Mouse (Mus musculus) spleen, adult 2 months (tissue): ENCODE results near the gene Pxdn. TPM values are rescaled to one million over a fixed set of nuclear protein-coding genes. Genes with fewer than 3 reads are reported as not detected.

Source experiments
- DNase-seq, 2 experiments: peaks; one replicate each; pipeline versions ENCODE4 v3.0.0 to v3.0.0-alpha.2; 2012 to 2021; ENCODE audit warnings: low spot score in 2 of 2, low read depth in 1 of 2
- H3K27ac ChIP-seq: fragments of 200-500 bp; 2 replicates; pipeline ENCODE4 v1.5.1; 2012; ENCODE audit warnings: low read length, inconsistent platforms; ENCODE audit not compliant: insufficient read depth
- H3K27me3 ChIP-seq: fragments of 200-500 bp; 2 replicates; pipeline ENCODE4 v1.6.1; 2012; ENCODE audit warnings: mild to moderate bottlenecking, moderate library complexity, low read length, inconsistent platforms; ENCODE audit not compliant: control insufficient read depth, insufficient read depth
- H3K36me3 ChIP-seq: fragments of 200-500 bp; 2 replicates; pipeline ENCODE4 v1.6.1; 2012; ENCODE audit warnings: mild to moderate bottlenecking, low read length, inconsistent platforms; ENCODE audit not compliant: control insufficient read depth, insufficient read depth
- H3K4me1 ChIP-seq: fragments of 200-500 bp; 2 replicates; pipeline ENCODE4 v1.6.1; 2011; ENCODE audit warnings: inconsistent platforms; ENCODE audit not compliant: control insufficient read depth, insufficient read depth, insufficient read length
- H3K4me3 ChIP-seq: fragments of 200-500 bp; 2 replicates; pipeline ENCODE4 v1.5.1; 2011; ENCODE audit warnings: mild to moderate bottlenecking, inconsistent platforms; ENCODE audit not compliant: insufficient read depth, insufficient read length; ENCODE audit errors: extremely low read depth
- CTCF ChIP-seq: fragments of 200-500 bp; IDR thresholded peaks from 2 replicates; pipeline ENCODE4 v1.5.1; 2011; ENCODE audit warnings: mild to moderate bottlenecking, inconsistent platforms; ENCODE audit not compliant: insufficient read depth, insufficient read length, insufficient replicate concordance; ENCODE audit errors: extremely low read depth
- POLR2A ChIP-seq: fragments of 200-500 bp; IDR thresholded peaks from 2 replicates; pipeline ENCODE4 v1.6.1; 2011; ENCODE audit warnings: low read depth, low read length, inconsistent platforms
- WGBS: fragments of 180-500 bp; shearing (Covaris S2); methylation state at CpG from one replicate; pipeline ENCODE4 v1.1.7; 2018; 5-methylcytosine and 5-hydroxymethylcytosine counted together
- polyA plus RNA-seq: library from polyadenylated mRNA; depleted of rRNA; stranded (reverse); fragments of >200 nt; gene quantifications from 2 replicates; pipeline ENCODE4 v1.2.3, GENCODE M21; 2012; rRNA removed

Pxdn gene
- polyA plus RNA-seq, 1 experiment = 3.5 TPM

- Histone ChIP-seq H3K27me3 (no peaks in the 10 kb centered on the region), H3K27ac (no peak overlapping the region), H3K4me3 (no peak overlapping the region), H3K4me1 (no peaks in the 10 kb centered on the region), H3K36me3 (no peaks in the 10 kb centered on the region)
- TF ChIP-seq CTCF (no peak), POLR2A (no peak)
- no peak for DNase-seq
- WGBS = 22% methylated on average over 4 of the region's 4 CpGs
These were observed 112.8 kb downstream of the Pxdn start for GRCm38 (mm10) chr12:30050235-30050634.

DNA sequence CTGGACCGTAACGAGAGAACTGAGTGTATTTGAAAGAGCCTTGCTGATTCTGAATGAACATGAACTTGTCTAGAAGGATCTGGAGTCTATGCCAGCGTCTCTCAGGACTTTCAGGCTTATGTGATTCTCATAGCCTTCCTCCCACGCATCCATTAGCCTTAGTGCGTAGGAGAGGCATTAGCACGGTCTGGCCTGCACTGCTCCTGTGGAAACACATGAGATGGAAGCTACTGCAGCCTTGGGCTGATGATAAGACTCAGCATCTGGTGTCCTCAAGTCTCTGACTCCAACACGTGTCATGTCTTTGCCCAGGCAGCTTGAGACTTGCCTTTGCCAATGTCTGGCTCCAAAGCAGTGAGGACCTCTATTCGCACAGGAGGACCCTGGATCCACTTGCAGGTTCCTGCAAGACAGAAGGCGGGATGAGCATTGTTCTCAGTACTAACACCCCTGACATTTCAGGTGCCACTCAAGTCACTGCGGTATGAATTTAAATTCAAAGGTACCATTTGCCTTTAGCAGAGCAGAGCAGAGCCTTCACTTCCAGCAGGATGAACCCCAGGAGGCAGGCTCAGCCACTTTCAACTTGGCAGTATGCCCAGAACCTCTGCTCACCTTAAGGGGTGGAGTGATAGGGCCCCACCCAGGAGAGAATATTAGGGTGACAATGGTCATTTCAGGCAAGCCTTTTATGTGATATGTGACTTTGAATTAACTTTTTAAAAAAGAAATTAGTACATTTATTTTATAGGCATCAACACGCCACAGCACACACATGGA is 117.5 kb downstream of the Pxdn start:
- no peak for TF ChIP-seq POLR2A
- TF ChIP-seq CTCF = no peak
- H3K4me1 ChIP-seq = no peaks in the 10 kb centered on the region
- WGBS = 85% methylated on average over 11 of the region's 11 CpGs

DNA sequence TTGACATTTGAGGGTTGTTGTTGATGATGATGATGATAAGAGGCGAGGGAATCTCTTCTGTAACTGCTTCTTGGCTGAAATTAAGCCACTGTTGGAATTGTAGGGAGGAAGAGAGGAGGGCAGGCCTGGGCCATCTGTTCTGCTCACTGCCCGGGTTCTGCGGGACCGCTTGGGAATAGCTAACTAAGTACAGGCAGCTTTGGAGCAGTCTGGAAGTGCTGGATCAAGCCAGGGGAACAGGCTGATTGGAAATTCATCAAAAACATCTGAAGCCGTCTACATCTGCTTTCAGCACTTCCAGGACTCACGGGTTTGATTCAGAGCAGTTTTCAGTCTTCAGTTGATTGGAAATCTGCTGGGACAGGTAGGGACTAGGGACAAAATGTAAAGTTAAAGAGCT is 120.6 kb downstream of the Pxdn start:
- H3K27me3 ChIP-seq = no peaks in the 10 kb centered on the region
- H3K4me1 ChIP-seq = no peaks in the 10 kb centered on the region
- no peak for DNase-seq
- H3K4me3 ChIP-seq = no peak overlapping the region
- H3K27ac ChIP-seq = no peak overlapping the region
- no peaks in the 10 kb centered on the region for H3K36me3 ChIP-seq
- TF ChIP-seq CTCF = no peak
- no peak for TF ChIP-seq POLR2A
- 68% methylated on average over 6 of the region's 6 CpGs for WGBS

More for the DNA sequence above, 117.5 kb downstream of the Pxdn start:
- Histone ChIP-seq H3K27ac (no peak overlapping the region), H3K27me3 (no peaks in the 10 kb centered on the region), H3K4me3 (no peak overlapping the region), H3K36me3 (no peaks in the 10 kb centered on the region)
- no peak for DNase-seq

DNA sequence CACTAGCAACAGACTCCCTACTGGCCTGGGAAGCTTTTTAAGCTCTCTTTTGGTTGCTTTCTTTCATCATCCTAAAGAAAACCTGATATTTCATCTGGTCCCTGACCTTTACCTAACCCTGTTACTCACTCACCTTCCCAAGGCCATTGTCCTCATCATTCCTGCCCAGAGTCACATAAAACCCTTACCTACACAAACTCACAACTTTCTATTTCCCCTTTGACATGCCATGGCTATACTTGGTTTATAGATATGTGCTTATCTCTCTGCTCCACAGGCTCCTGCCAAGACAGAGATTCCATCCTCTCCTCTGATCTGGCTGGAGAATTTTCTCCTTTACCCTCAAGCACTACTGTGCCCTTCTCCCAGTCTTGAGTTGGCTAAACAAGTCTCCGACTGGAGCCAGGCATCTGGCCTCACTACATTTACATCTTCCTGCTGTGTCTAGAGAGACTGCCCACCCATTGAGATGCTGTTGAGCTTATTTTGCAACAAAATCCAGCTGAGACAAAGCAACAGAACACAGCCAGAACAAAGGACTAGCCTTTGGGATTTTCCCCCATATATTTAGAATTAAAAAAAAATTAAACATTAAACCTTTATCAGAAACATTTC is 124.2 kb downstream of the Pxdn start:
- Histone ChIP-seq H3K36me3 (no peaks in the 10 kb centered on the region), H3K4me3 (no peak overlapping the region), H3K27ac (no peak overlapping the region), H3K27me3 (no peaks in the 10 kb centered on the region), H3K4me1 (no peaks in the 10 kb centered on the region)
- 79% methylated on average over 1 of the region's 1 CpGs for WGBS
- TF ChIP-seq POLR2A (no peak), CTCF (no peak)
- DNase-seq = no peak

DNA sequence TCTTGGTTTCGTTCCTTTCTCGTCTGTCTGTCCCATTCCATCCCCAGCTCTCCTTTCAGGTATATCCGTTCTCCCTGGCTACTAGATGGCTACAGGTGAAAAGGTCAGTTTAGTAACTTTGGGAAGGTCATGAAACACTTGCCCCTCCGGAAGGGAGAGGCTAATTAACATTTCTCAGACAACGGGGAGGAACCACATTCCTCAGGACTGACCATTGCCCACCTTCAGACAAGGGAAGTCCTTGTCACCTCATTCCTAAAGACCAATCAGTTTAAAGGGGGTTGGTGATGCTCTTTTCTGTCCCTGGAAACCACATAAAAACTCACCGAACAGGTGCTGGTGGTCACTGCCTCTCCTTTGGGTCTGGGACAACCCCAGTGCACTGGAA is 124.7 kb downstream of the Pxdn start:
- WGBS = 55% methylated on average over 6 of the region's 6 CpGs
- TF ChIP-seq CTCF (no peak), POLR2A (no peak)
- Histone ChIP-seq H3K36me3 (no peaks in the 10 kb centered on the region), H3K4me3 (no peak overlapping the region), H3K27me3 (no peaks in the 10 kb centered on the region), H3K27ac (no peak overlapping the region), H3K4me1 (no peaks in the 10 kb centered on the region)
- no peak for DNase-seq

Other genes starting within 250 kb of the Pxdn start
- gene Tpo, start 195.0 kb downstream of the Pxdn start, polyA plus RNA-seq = not detected in 2 replicates